Mouse (Mus musculus) kidney, embryonic 15.5 days (tissue): ENCODE measurements around the gene Bcl7b. TPM values are rescaled to one million over a fixed set of nuclear protein-coding genes. Genes with fewer than 3 reads are reported as not detected.

ENCODE experiments used
- ATAC-seq: fragments of 200-750 bp; cut with Nextera tagmentation; replicated peaks from 2 replicates; pipeline ENCODE4 v1.8.0; 2017; ENCODE audit warnings: moderate TSS enrichment; ENCODE audit not compliant: low FRiP score
- H3K27ac ChIP-seq: fragments of 300-500 bp; sonication (generic); 2 replicates; pipeline ENCODE4 v1.5.1; 2015; ENCODE audit warnings: mild to moderate bottlenecking, inconsistent platforms
- H3K27me3 ChIP-seq: fragments of 300-500 bp; sonication (generic); 2 replicates; pipeline ENCODE4 v1.6.1; 2015; ENCODE audit warnings: inconsistent platforms
- H3K36me3 ChIP-seq: fragments of 300-500 bp; sonication (generic); 2 replicates; pipeline ENCODE4 v1.6.1; 2015; ENCODE audit warnings: inconsistent platforms
- H3K4me1 ChIP-seq: fragments of 300-500 bp; sonication (generic); 2 replicates; pipeline ENCODE4 v1.6.1; 2015; ENCODE audit warnings: inconsistent platforms
- H3K4me2 ChIP-seq: fragments of 300-500 bp; sonication (generic); 2 replicates; pipeline ENCODE4 v1.6.1; 2015; ENCODE audit warnings: moderate library complexity, mild to moderate bottlenecking, inconsistent platforms
- H3K4me3 ChIP-seq: fragments of 300-500 bp; sonication (generic); replicated peaks from 2 replicates; pipeline ENCODE4 v1.5.1; 2015; ENCODE audit warnings: mild to moderate bottlenecking, inconsistent platforms
- H3K9ac ChIP-seq: fragments of 300-500 bp; sonication (generic); 2 replicates; pipeline ENCODE4 v1.6.1; 2015; ENCODE audit warnings: mild to moderate bottlenecking, inconsistent platforms
- H3K9me3 ChIP-seq: fragments of 300-500 bp; sonication (generic); replicated peaks from 2 replicates; pipeline ENCODE4 v1.6.1; 2016; ENCODE audit warnings: inconsistent platforms
- WGBS: fragments of 180-500 bp; shearing (Covaris S2); methylation state at CpG from one replicate; pipeline ENCODE4 v1.1.7; 2015; ENCODE audit warnings: mixed read lengths; 5-methylcytosine and 5-hydroxymethylcytosine counted together
- polyA plus RNA-seq: library from polyadenylated mRNA; unstranded; fragments of >200 nt; fragmentation: Nextera tagmentation; extraction: Ambion mirVana; gene quantifications from 2 replicates; pipeline ENCODE4 v1.2.1, GENCODE M21; 2015

The Bcl7b gene
- polyA plus RNA-seq, 1 experiment from 2014 or later: 52.9 TPM

GRCm38 (mm10) chr5:135148715-135149052 lies 19.4 kb upstream of the Bcl7b start:
- Histone ChIP-seq H3K4me1 (peaks cover 16% of the 10 kb centered on the region), H3K4me2 (peak overlapping the region; percentile 72), H3K4me3 (peak overlapping the region; percentile 92), H3K9ac (peak overlapping the region; percentile 58), H3K27ac (peak overlapping the region; percentile 98), H3K36me3 (peaks cover 20% of the 10 kb centered on the region), H3K27me3 (no peaks in the 10 kb centered on the region), H3K9me3 (no peaks in the 10 kb centered on the region)
- no peak for ATAC-seq
- WGBS: under 1% methylated on average over 13 of the region's 13 CpGs

- H3K4me3 ChIP-seq: peak within 1 kb of the TSS; percentile 92
- H3K27ac ChIP-seq: peak within 1 kb of the TSS; percentile 98
- peak within 1 kb of the TSS; percentile 72 for H3K4me2 ChIP-seq
- under 1% methylated on average over 63 of the region's 63 CpGs for WGBS
- H3K9me3 ChIP-seq: no peaks in the 10 kb centered on the region
- H3K27me3 ChIP-seq: no peaks in the 10 kb centered on the region
- peaks cover 16% of the 10 kb centered on the region for H3K4me1 ChIP-seq
- peak within 1 kb of the TSS; percentile 75 for H3K9ac ChIP-seq
- peaks cover 26% of the 10 kb centered on the region for H3K36me3 ChIP-seq
- peak; percentile 99 for ATAC-seq
Observed at GRCm38 (mm10) chr5:135149053-135149819, 18.8 kb upstream of the Bcl7b start, which contains the start of gene Tbl2. Gene Tbl2, plus strand, starts transcription at chr5:135149657.

- H3K27ac ChIP-seq: peak overlapping the region; percentile 98
- no peak for ATAC-seq
- H3K27me3 ChIP-seq: no peaks in the 10 kb centered on the region
- H3K9me3 ChIP-seq: no peaks in the 10 kb centered on the region
- peaks cover 31% of the 10 kb centered on the region for H3K36me3 ChIP-seq
- peak overlapping the region; percentile 75 for H3K9ac ChIP-seq
- peaks cover 16% of the 10 kb centered on the region for H3K4me1 ChIP-seq
- 0% methylated on average over 23 of the region's 23 CpGs for WGBS
- peak overlapping the region; percentile 92 for H3K4me3 ChIP-seq
- peak overlapping the region; percentile 72 for H3K4me2 ChIP-seq
Observed at GRCm38 (mm10) chr5:135149820-135150178, 18.3 kb upstream of the Bcl7b start.

GRCm38 (mm10) chr5:135156496-135156895 lies 11.6 kb upstream of the Bcl7b start:
- Histone ChIP-seq H3K4me2 (no peak overlapping the region), H3K27me3 (no peaks in the 10 kb centered on the region), H3K9me3 (no peaks in the 10 kb centered on the region), H3K36me3 (peaks cover 97% of the 10 kb centered on the region), H3K27ac (no peak overlapping the region), H3K9ac (no peak overlapping the region), H3K4me1 (peaks cover 3% of the 10 kb centered on the region; the same call in 1 of the 2 replicates), H3K4me3 (no peak overlapping the region)
- no peak for ATAC-seq
- WGBS: 98% methylated on average over 4 of the region's 4 CpGs

- Histone ChIP-seq H3K4me2 (no peak overlapping the region), H3K4me1 (peaks cover 14% of the 10 kb centered on the region), H3K27me3 (no peaks in the 10 kb centered on the region), H3K9ac (no peak overlapping the region), H3K27ac (peak overlapping the region; percentile 83), H3K9me3 (no peaks in the 10 kb centered on the region), H3K36me3 (peaks cover 71% of the 10 kb centered on the region), H3K4me3 (no peak overlapping the region)
- ATAC-seq: no peak
- 93% methylated on average over 4 of the region's 4 CpGs for WGBS
Observed at GRCm38 (mm10) chr5:135161221-135161620, 6.9 kb upstream of the Bcl7b start.

GRCm38 (mm10) chr5:135161650-135162049 lies 6.4 kb upstream of the Bcl7b start:
- Histone ChIP-seq H3K36me3 (peaks cover 66% of the 10 kb centered on the region), H3K27ac (peak overlapping the region; percentile 83)

GRCm38 (mm10) chr5:135162361-135162760 lies 5.7 kb upstream of the Bcl7b start:
- 83% methylated on average over 8 of the region's 8 CpGs for WGBS
- peaks cover 59% of the 10 kb centered on the region for H3K36me3 ChIP-seq
- H3K4me1 ChIP-seq: peaks cover 17% of the 10 kb centered on the region
- H3K27me3 ChIP-seq: no peaks in the 10 kb centered on the region
- no peak overlapping the region for H3K4me3 ChIP-seq
- H3K9me3 ChIP-seq: no peaks in the 10 kb centered on the region
- H3K9ac ChIP-seq: no peak overlapping the region
- ATAC-seq: peak; percentile 37; the same call in 1 of the 2 replicates
- peak overlapping the region; percentile 83 for H3K27ac ChIP-seq
- no peak overlapping the region for H3K4me2 ChIP-seq

More at GRCm38 (mm10) chr5:135161650-135162049, 6.4 kb upstream of the Bcl7b start:
- WGBS: 87% methylated on average over 7 of the region's 7 CpGs
- no peak for ATAC-seq
- Histone ChIP-seq H3K9ac (no peak overlapping the region), H3K4me2 (no peak overlapping the region), H3K27me3 (no peaks in the 10 kb centered on the region), H3K4me3 (no peak overlapping the region), H3K4me1 (peaks cover 14% of the 10 kb centered on the region), H3K9me3 (no peaks in the 10 kb centered on the region)

- Histone ChIP-seq H3K9me3 (no peaks in the 10 kb centered on the region), H3K27me3 (no peaks in the 10 kb centered on the region), H3K9ac (no peak overlapping the region), H3K4me1 (peaks cover 18% of the 10 kb centered on the region), H3K36me3 (peaks cover 55% of the 10 kb centered on the region), H3K4me2 (no peak overlapping the region), H3K27ac (peak overlapping the region; percentile 83), H3K4me3 (no peak overlapping the region)
- peak; percentile 71 for ATAC-seq
- 66% methylated on average over 6 of the region's 6 CpGs for WGBS
Observed at GRCm38 (mm10) chr5:135162821-135163220, 5.3 kb upstream of the Bcl7b start.

GRCm38 (mm10) chr5:135166909-135167308 lies 1.2 kb upstream of the Bcl7b start:
- H3K9me3 ChIP-seq: no peaks in the 10 kb centered on the region
- no peak overlapping the region for H3K9ac ChIP-seq
- no peak for ATAC-seq
- H3K4me3 ChIP-seq: no peak overlapping the region
- peaks cover 28% of the 10 kb centered on the region for H3K36me3 ChIP-seq
- 74% methylated on average over 4 of the region's 4 CpGs for WGBS
- H3K4me1 ChIP-seq: peaks cover 28% of the 10 kb centered on the region
- H3K27me3 ChIP-seq: no peaks in the 10 kb centered on the region
- 0 out of 2 replicates have a peak overlapping the region, but pooled peaks have one; percentile 14 for H3K27ac ChIP-seq
- H3K4me2 ChIP-seq: no peak overlapping the region

GRCm38 (mm10) chr5:135167469-135167868 lies 614 bp upstream of the Bcl7b start:
- Histone ChIP-seq H3K27me3 (no peaks in the 10 kb centered on the region), H3K9me3 (no peaks in the 10 kb centered on the region), H3K36me3 (peaks cover 28% of the 10 kb centered on the region), H3K4me1 (peaks cover 22% of the 10 kb centered on the region), H3K4me3 (no peak overlapping the region; the same call in 1 of the 2 replicates), H3K9ac (no peak overlapping the region), H3K4me2 (no peak overlapping the region; the same call in 1 of the 2 replicates), H3K27ac (peak overlapping the region; percentile 99; the same call in 1 of the 2 replicates)
- ATAC-seq: no peak
- 95% methylated on average over 4 of the region's 4 CpGs for WGBS

- Histone ChIP-seq H3K9ac (peak overlapping the region; percentile 63), H3K27me3 (no peaks in the 10 kb centered on the region), H3K4me1 (peaks cover 22% of the 10 kb centered on the region), H3K27ac (peak overlapping the region; percentile 99; the same call in 1 of the 2 replicates), H3K4me3 (peak overlapping the region; percentile 79), H3K4me2 (peak overlapping the region; percentile 63), H3K9me3 (no peaks in the 10 kb centered on the region), H3K36me3 (peaks cover 40% of the 10 kb centered on the region)
- ATAC-seq: no peak
- 89% methylated on average over 5 of the region's 5 CpGs for WGBS
Observed at GRCm38 (mm10) chr5:135169479-135169878, 1.4 kb downstream of the Bcl7b start.

- no peaks in the 10 kb centered on the region for H3K27me3 ChIP-seq
- peaks cover 60% of the 10 kb centered on the region for H3K36me3 ChIP-seq
- H3K4me2 ChIP-seq: no peak overlapping the region
- ATAC-seq: no peak
- no peaks in the 10 kb centered on the region for H3K9me3 ChIP-seq
- H3K4me1 ChIP-seq: peaks cover 21% of the 10 kb centered on the region
- no peak overlapping the region for H3K4me3 ChIP-seq
- H3K9ac ChIP-seq: no peak overlapping the region
- 92% methylated on average over 6 of the region's 6 CpGs for WGBS
- H3K27ac ChIP-seq: no peak overlapping the region
Observed at GRCm38 (mm10) chr5:135171688-135172220, 3.7 kb downstream of the Bcl7b start.
